Mouse (Mus musculus) ES-E14 (cell line): ENCODE data around the gene Rcbtb1. TPM values are rescaled to one million over a fixed set of nuclear protein-coding genes. Genes with fewer than 3 reads are reported as not detected.

Experiments used
- DNase-seq: peaks from one replicate; pipeline ENCODE4 v3.0.0-alpha.2; 2013; ENCODE audit warnings: low read depth, low spot score
- H3K27ac ChIP-seq: 2 replicates; pipeline ENCODE4 v1.5.1; 2012; ENCODE audit warnings: low read depth, mild to moderate bottlenecking, low read length, moderate library complexity, mixed read lengths; ENCODE audit not compliant: poor library complexity, insufficient read depth, severe bottlenecking
- H3K36me3 ChIP-seq: 2 replicates; pipeline ENCODE4 v1.6.1; 2012; ENCODE audit warnings: mild to moderate bottlenecking, low read length, moderate library complexity, mixed read lengths; ENCODE audit not compliant: control insufficient read depth, poor library complexity, insufficient read depth, severe bottlenecking
- H3K4me1 ChIP-seq, 2 experiments: fragments of 150-350 bp in 1 of 2; sonication (generic) in 1 of 2; 2 replicates each; pipeline ENCODE4 v1.6.1; 2012; ENCODE audit warnings: low read length in 2 of 2, mild to moderate bottlenecking in 1 of 2, mixed read lengths in 1 of 2; ENCODE audit not compliant: control insufficient read depth in 2 of 2, insufficient read depth in 2 of 2, poor library complexity in 1 of 2
- H3K4me3 ChIP-seq, 2 experiments: fragments of 150-350 bp in 1 of 2; sonication (generic) in 1 of 2; 2 replicates each; pipeline ENCODE4 v1.5.1; 2012; ENCODE audit warnings: low read length in 2 of 2, low read depth in 1 of 2, mild to moderate bottlenecking in 1 of 2, mixed read lengths in 1 of 2; ENCODE audit not compliant: insufficient read depth in 1 of 2, poor library complexity in 1 of 2, severe bottlenecking in 1 of 2
- H3K9ac ChIP-seq: 2 replicates; pipeline ENCODE4 v1.6.1; 2012; ENCODE audit warnings: low read depth, mild to moderate bottlenecking, low read length, mixed read lengths; ENCODE audit not compliant: poor library complexity, insufficient read depth, severe bottlenecking
- H3K9me3 ChIP-seq: fragments of 150-350 bp; sonication (generic); 2 replicates; pipeline ENCODE4 v1.6.1; 2012; ENCODE audit warnings: low read depth, mild to moderate bottlenecking, low read length; ENCODE audit not compliant: control insufficient read depth, insufficient read depth
- CHD2 ChIP-seq: IDR thresholded peaks from 2 replicates; pipeline ENCODE4 v1.6.1; 2014; ENCODE audit warnings: mild to moderate bottlenecking, low read depth, low read length, inconsistent platforms
- HCFC1 ChIP-seq: IDR thresholded peaks from 2 replicates; pipeline ENCODE4 v1.6.1; 2012; ENCODE audit warnings: low read length, inconsistent platforms, borderline replicate concordance; ENCODE audit not compliant: insufficient read depth
- MAFK ChIP-seq: IDR thresholded peaks from 2 replicates; pipeline ENCODE4 v1.6.1; 2014; ENCODE audit warnings: mild to moderate bottlenecking, low read depth, low read length, inconsistent platforms; ENCODE audit not compliant: insufficient read depth
- ZC3H11A ChIP-seq: IDR thresholded peaks from 2 replicates; pipeline ENCODE4 v1.6.1; 2012; ENCODE audit warnings: low read depth, mild to moderate bottlenecking, inconsistent platforms, low read length, borderline replicate concordance
- ZNF384 ChIP-seq: IDR thresholded peaks from 2 replicates; pipeline ENCODE4 v1.6.1; 2012; ENCODE audit warnings: low read depth, low read length, inconsistent platforms
- in situ Hi-C, 2 experiments: fragments of 600-800 bp; cut with MboI; formaldehyde crosslinking; loops; one replicate each; pipeline ENCODE4 v1.15.1; 2025; ENCODE audit warnings: low sequenced_read_pairs in 2 of 2, inconsistent platforms in 1 of 2; ENCODE audit not compliant: unreplicated experiment in 2 of 2
- total RNA-seq: library from RNA; depleted of rRNA; stranded (reverse); fragments of 300-350 nt; gene quantifications from 2 replicates; pipeline ENCODE4 v1.2.3, GENCODE M21; 2012

Gene Rcbtb1
- total RNA-seq, 1 experiment: 18.5 TPM

GRCm38 (mm10) chr14:59182732-59183131, 18.3 kb upstream of the Rcbtb1 start:
- Histone ChIP-seq H3K27ac (no peak overlapping the region), H3K9ac (no peak overlapping the region), H3K36me3 (no peaks in the 10 kb centered on the region), H3K4me3 (no peak overlapping the region), H3K4me1 (no peaks in the 10 kb centered on the region), H3K9me3 (no peaks in the 10 kb centered on the region)
- no peak for TF ChIP-seq MAFK
- no peak for TF ChIP-seq CHD2
- TF ChIP-seq ZC3H11A: no peak
- in situ Hi-C loops: no loop called here
- DNase-seq: no peak

GRCm38 (mm10) chr14:59185514-59185913, 15.5 kb upstream of the Rcbtb1 start:
- Histone ChIP-seq H3K36me3 (no peaks in the 10 kb centered on the region), H3K27ac (no peak overlapping the region), H3K4me1 (no peaks in the 10 kb centered on the region), H3K9ac (no peak overlapping the region), H3K4me3 (no peak overlapping the region), H3K9me3 (no peaks in the 10 kb centered on the region)
- in situ Hi-C loops: no loop called here
- no peak for DNase-seq
- no peak for TF ChIP-seq MAFK
- no peak for TF ChIP-seq ZC3H11A
- TF ChIP-seq ZNF384: no peak
- TF ChIP-seq CHD2: no peak
- TF ChIP-seq HCFC1: no peak

- Histone ChIP-seq H3K4me1 (no peaks in the 10 kb centered on the region), H3K9ac (no peak overlapping the region), H3K4me3 (no peak overlapping the region), H3K9me3 (no peaks in the 10 kb centered on the region), H3K36me3 (no peaks in the 10 kb centered on the region), H3K27ac (no peak overlapping the region)
- TF ChIP-seq ZNF384 (no peak), HCFC1 (no peak), MAFK (no peak), CHD2 (no peak), ZC3H11A (no peak)
- in situ Hi-C loops: no loop called here
- DNase-seq: no peak
These were observed 14.9 kb upstream of the Rcbtb1 start for GRCm38 (mm10) chr14:59186121-59186520.

- peaks cover 7 to 18% of the 10 kb centered on the region in 2 experiments for H3K4me1 ChIP-seq
- in situ Hi-C loops: no loop called here
- peak; percentile 13 for DNase-seq
These were observed 701 bp downstream of the Rcbtb1 start for GRCm38 (mm10) chr14:59201604-59202215.

GRCm38 (mm10) chr14:59205461-59205860, 4.5 kb downstream of the Rcbtb1 start:
- DNase-seq: no peak
- TF ChIP-seq MAFK (no peak), CHD2 (no peak), ZNF384 (no peak), HCFC1 (no peak)
- H3K27ac ChIP-seq: no peak overlapping the region
- peaks cover 8 to 15% of the 10 kb centered on the region in 2 experiments for H3K4me1 ChIP-seq
- in situ Hi-C loops: no loop called here
- H3K9me3 ChIP-seq: no peaks in the 10 kb centered on the region
- H3K9ac ChIP-seq: no peak overlapping the region
- H3K4me3 ChIP-seq: no peak overlapping the region
- H3K36me3 ChIP-seq: no peaks in the 10 kb centered on the region

More at GRCm38 (mm10) chr14:59201604-59202215, 701 bp downstream of the Rcbtb1 start:
- Histone ChIP-seq H3K9me3 (no peaks in the 10 kb centered on the region), H3K9ac (peak overlapping the region; percentile 87), H3K4me3 (peak overlapping the region; percentile 83 to 92), H3K36me3 (no peaks in the 10 kb centered on the region), H3K27ac (peak overlapping the region; percentile 93)
- TF ChIP-seq ZNF384 (peak; percentile 76), CHD2 (no peak), ZC3H11A (no peak), HCFC1 (no peak), MAFK (no peak)
